Mouse (Mus musculus): Measurements from ENCODE around the gene Ccdc58. TPM values are rescaled to one million over a fixed set of nuclear protein-coding genes. Genes with fewer than 3 reads are reported as not detected.

The Ccdc58 gene
- total and polyA plus RNA-seq, 2 experiments from 2014 or later: 3.8 to 27.8 TPM

GRCm38 (mm10) chr16:36128092-36128491 lies 56.6 kb downstream of the Ccdc58 start:
- DNase-seq (ENCODE audit: low spot score): no peak
- no peak for TF ChIP-seq CTCF (IDR thresholded peaks at IDR 0.05; ENCODE audit: low read depth)
- Histone ChIP-seq H3K4me3 (ENCODE audit: low read length) (no peak overlapping the region), H3K27me3 (ENCODE audit: insufficient read depth, low read length) (no peaks in the 10 kb centered on the region), H3K36me3 (ENCODE audit: insufficient read depth, low read length) (no peaks in the 10 kb centered on the region), H3K4me1 (ENCODE audit: insufficient read depth, low read length) (no peaks in the 10 kb centered on the region), H3K4me2 (ENCODE audit: low read depth, low read length) (no peak overlapping the region), H3K9me3 (ENCODE audit: low read length) (no peaks in the 10 kb centered on the region), H3K27ac (no peak overlapping the region), H3K9ac (replicated peaks; ENCODE audit: low read length) (no peak overlapping the region)
- ATAC-seq: no peak
- WGBS: 91% methylated on average over 7 of the region's 7 CpGs

- ATAC-seq: no peak
- 96% methylated on average over 1 of the region's 1 CpGs for WGBS
- TF ChIP-seq CTCF (IDR thresholded peaks at IDR 0.05; ENCODE audit: low read depth): no peak
- Histone ChIP-seq H3K4me1 (ENCODE audit: insufficient read depth, low read length) (no peaks in the 10 kb centered on the region), H3K4me3 (ENCODE audit: low read length) (no peak within 1 kb of the TSS), H3K27ac (no peak within 1 kb of the TSS), H3K36me3 (ENCODE audit: insufficient read depth, low read length) (no peaks in the 10 kb centered on the region), H3K27me3 (ENCODE audit: insufficient read depth, low read length) (no peaks in the 10 kb centered on the region), H3K4me2 (ENCODE audit: low read depth, low read length) (no peak within 1 kb of the TSS), H3K9ac (replicated peaks; ENCODE audit: low read length) (no peak within 1 kb of the TSS), H3K9me3 (ENCODE audit: low read length) (no peaks in the 10 kb centered on the region)
- DNase-seq (ENCODE audit: low spot score): no peak
Observed at GRCm38 (mm10) chr16:36131141-36131540, 59.7 kb downstream of the Ccdc58 start, which contains the start of gene Csta1. TSS of gene Csta1 (minus strand) at chr16:36131241.

GRCm38 (mm10) chr16:36138201-36138600 lies 66.7 kb downstream of the Ccdc58 start:
- Histone ChIP-seq H3K4me2 (ENCODE audit: low read depth, low read length) (no peak overlapping the region), H3K4me3 (ENCODE audit: low read length) (no peak overlapping the region), H3K27me3 (ENCODE audit: insufficient read depth, low read length) (no peaks in the 10 kb centered on the region), H3K27ac (no peak overlapping the region), H3K36me3 (ENCODE audit: insufficient read depth, low read length) (no peaks in the 10 kb centered on the region), H3K9ac (replicated peaks; ENCODE audit: low read length) (no peak overlapping the region), H3K4me1 (ENCODE audit: insufficient read depth, low read length) (no peaks in the 10 kb centered on the region), H3K9me3 (ENCODE audit: low read length) (no peaks in the 10 kb centered on the region)
- no peak for TF ChIP-seq CTCF (IDR thresholded peaks at IDR 0.05; ENCODE audit: low read depth)
- ATAC-seq: no peak
- DNase-seq (ENCODE audit: low spot score): no peak
- WGBS: 90% methylated on average over 2 of the region's 2 CpGs

Other genes starting within 250 kb of the Ccdc58 start
- 0.47 and 1.3 TPM in 2 replicates for gene Parp14, start 200.1 kb upstream of the Ccdc58 start, total RNA-seq (2014; rRNA removed)
- 0.61 and 0.79 TPM in 2 replicates for gene Parp14, start 200.1 kb upstream of the Ccdc58 start, polyA plus RNA-seq (2015; fragmentation: Nextera tagmentation; extraction: Ambion mirVana)
- gene Parp9, start 133.2 kb upstream of the Ccdc58 start, total RNA-seq (2014; rRNA removed): 2.5 and 3.5 TPM in 2 replicates
- 3.6 and 3.8 TPM in 2 replicates for gene Parp9, start 133.2 kb upstream of the Ccdc58 start, polyA plus RNA-seq (2015; fragmentation: Nextera tagmentation; extraction: Ambion mirVana)
- gene Dtx3l, start 132.5 kb upstream of the Ccdc58 start, total RNA-seq (2014; rRNA removed): 0.93 and 2.5 TPM in 2 replicates
- 1.2 and 1.5 TPM in 2 replicates for gene Dtx3l, start 132.5 kb upstream of the Ccdc58 start, polyA plus RNA-seq (2015; fragmentation: Nextera tagmentation; extraction: Ambion mirVana)
- 53.8 and 55.9 TPM in 2 replicates for gene Kpna1, start 92.9 kb upstream of the Ccdc58 start, total RNA-seq (2014; rRNA removed)
- gene Kpna1, start 92.9 kb upstream of the Ccdc58 start, polyA plus RNA-seq (2015; fragmentation: Nextera tagmentation; extraction: Ambion mirVana): 54.6 and 55.2 TPM in 2 replicates
- gene Wdr5b, start 30.5 kb upstream of the Ccdc58 start, total RNA-seq (2014; rRNA removed): 5.6 and 6.1 TPM in 2 replicates
- 4.9 and 6.8 TPM in 2 replicates for gene Wdr5b, start 30.5 kb upstream of the Ccdc58 start, polyA plus RNA-seq (2015; fragmentation: Nextera tagmentation; extraction: Ambion mirVana)
- 7.2 and 8.3 TPM in 2 replicates for gene Fam162a, start 91 bp upstream of the Ccdc58 start, total RNA-seq (2014; rRNA removed)
- 145 and 146 TPM in 2 replicates for gene Fam162a, start 91 bp upstream of the Ccdc58 start, polyA plus RNA-seq (2015; fragmentation: Nextera tagmentation; extraction: Ambion mirVana)
- gene Csta1, start 59.6 kb downstream of the Ccdc58 start, total RNA-seq (2014; rRNA removed): not detected in 2 replicates
- not detected in 2 replicates for gene Csta1, start 59.6 kb downstream of the Ccdc58 start, polyA plus RNA-seq (2015; fragmentation: Nextera tagmentation; extraction: Ambion mirVana)
- gene Stfa2l1, start 85.1 kb downstream of the Ccdc58 start, total RNA-seq (2014; rRNA removed): not detected in 2 replicates
- gene Stfa2l1, start 85.1 kb downstream of the Ccdc58 start, polyA plus RNA-seq (2015; fragmentation: Nextera tagmentation; extraction: Ambion mirVana): 0.84 and 1.1 TPM in 2 replicates
- gene Gm5483, start 112.5 kb downstream of the Ccdc58 start, total RNA-seq (2014; rRNA removed): not detected in 2 replicates
- 0.96 and 1.7 TPM in 2 replicates for gene Gm5483, start 112.5 kb downstream of the Ccdc58 start, polyA plus RNA-seq (2015; fragmentation: Nextera tagmentation; extraction: Ambion mirVana)
- gene Gm5416, start 138.7 kb downstream of the Ccdc58 start, total RNA-seq (2014; rRNA removed): not detected in 2 replicates
- gene Gm5416, start 138.7 kb downstream of the Ccdc58 start, polyA plus RNA-seq (2015; fragmentation: Nextera tagmentation; extraction: Ambion mirVana): not detected in 2 replicates
- gene 2010005H15Rik, start 149.8 kb downstream of the Ccdc58 start, total RNA-seq (2014; rRNA removed): not detected in 2 replicates
- 0.68 and 0.83 TPM in 2 replicates for gene 2010005H15Rik, start 149.8 kb downstream of the Ccdc58 start, polyA plus RNA-seq (2015; fragmentation: Nextera tagmentation; extraction: Ambion mirVana)
- gene Stfa1, start 205.3 kb downstream of the Ccdc58 start, total RNA-seq (2014; rRNA removed): not detected in 2 replicates
- 1.7 and 2.0 TPM in 2 replicates for gene Stfa1, start 205.3 kb downstream of the Ccdc58 start, polyA plus RNA-seq (2015; fragmentation: Nextera tagmentation; extraction: Ambion mirVana)